Mouse (Mus musculus) heart, embryonic 14.5 days (tissue): Measurements from ENCODE around the gene Psmg3. TPM values are rescaled to one million over a fixed set of nuclear protein-coding genes. Genes with fewer than 3 reads are reported as not detected.

Source experiments
- ATAC-seq: fragments of 200-750 bp; cut with Nextera tagmentation; 2 replicates; pipeline ENCODE4 v1.8.0; 2017; ENCODE audit warnings: low read depth, moderate TSS enrichment; ENCODE audit not compliant: insufficient number of reproducible peaks, insufficient read depth, low FRiP score
- H3K27ac ChIP-seq, 2 experiments: fragments of 200-500 bp in 1 of 2; fragments of 300-500 bp in 1 of 2; sonication (generic) in 1 of 2; replicated peaks in 1 of 2; 2 replicates each; pipeline ENCODE4 v1.5.1; 2012 to 2014; ENCODE audit warnings: low read depth in 2 of 2, low read length in 2 of 2, control low read depth in 1 of 2, mild to moderate bottlenecking in 1 of 2, mixed read lengths in 1 of 2; ENCODE audit not compliant: control insufficient read depth in 1 of 2, insufficient read depth in 1 of 2
- H3K27me3 ChIP-seq: fragments of 300-500 bp; sonication (generic); 2 replicates; pipeline ENCODE4 v1.6.1; 2014; ENCODE audit warnings: mild to moderate bottlenecking, low read length, control low read depth; ENCODE audit not compliant: control insufficient read depth, insufficient read depth
- H3K36me3 ChIP-seq: fragments of 300-500 bp; sonication (generic); 2 replicates; pipeline ENCODE4 v1.6.1; 2014; ENCODE audit warnings: mild to moderate bottlenecking, control low read depth, low read length, mixed read lengths; ENCODE audit not compliant: control insufficient read depth, insufficient read depth
- H3K4me1 ChIP-seq, 2 experiments: fragments of 200-500 bp in 1 of 2; fragments of 300-500 bp in 1 of 2; sonication (generic) in 1 of 2; 2 replicates each; pipeline ENCODE4 v1.6.1; 2012 to 2014; ENCODE audit warnings: low read length in 2 of 2, control low read depth in 1 of 2, mixed read lengths in 1 of 2; ENCODE audit not compliant: control insufficient read depth in 2 of 2, insufficient read depth in 2 of 2
- H3K4me2 ChIP-seq: fragments of 300-500 bp; sonication (generic); 2 replicates; pipeline ENCODE4 v1.6.1; 2014; ENCODE audit warnings: mild to moderate bottlenecking, low read length
- H3K4me3 ChIP-seq, 2 experiments: fragments of 200-500 bp in 1 of 2; fragments of 300-500 bp in 1 of 2; sonication (generic) in 1 of 2; 2 replicates each; pipeline ENCODE4 v1.5.1; 2012 to 2014; ENCODE audit warnings: low read length in 2 of 2, mild to moderate bottlenecking in 2 of 2, control low read depth in 1 of 2, low read depth in 1 of 2, moderate library complexity in 1 of 2; ENCODE audit not compliant: control insufficient read depth in 1 of 2, insufficient read depth in 1 of 2
- H3K9ac ChIP-seq: fragments of 300-500 bp; sonication (generic); 2 replicates; pipeline ENCODE4 v1.6.1; 2014; ENCODE audit warnings: mild to moderate bottlenecking, low read length
- H3K9me3 ChIP-seq: fragments of 300-500 bp; sonication (generic); 2 replicates; pipeline ENCODE4 v1.6.1; 2016; ENCODE audit warnings: low read length, control low read depth; ENCODE audit not compliant: control insufficient read depth
- WGBS: fragments of 180-500 bp; shearing (Covaris S2); extraction: QIAGEN DNeasy Blood & Tissue Kit; methylation state at CpG from one replicate; pipeline ENCODE4 v1.1.7; 2014; 5-methylcytosine and 5-hydroxymethylcytosine counted together
- polyA plus RNA-seq: library from polyadenylated mRNA; unstranded; fragments of >200 nt; fragmentation: Nextera tagmentation; extraction: Ambion mirVana; gene quantifications from 2 replicates; pipeline ENCODE4 v1.2.1, GENCODE M21; 2014

Psmg3 gene
- polyA plus RNA-seq, 1 experiment from 2014 or later, result 44.5 TPM

DNA sequence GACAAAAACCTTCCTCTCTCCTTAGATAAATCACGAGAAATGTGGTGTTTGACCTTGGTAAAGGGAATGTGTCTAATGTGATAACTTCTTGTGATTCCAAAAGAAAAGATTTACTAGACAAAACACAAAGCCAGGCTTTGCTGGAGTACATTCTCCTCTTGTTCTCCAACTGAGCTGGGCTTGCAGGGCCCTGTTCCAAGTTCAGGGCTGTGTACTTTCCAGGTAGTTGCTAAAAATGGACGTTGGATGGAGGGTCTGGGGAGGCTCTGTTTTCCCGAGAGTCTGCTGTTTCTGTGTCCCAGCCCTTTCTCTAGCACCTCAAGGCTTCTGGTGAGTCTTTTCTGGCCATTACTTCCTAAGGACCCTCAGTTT is 33.7 kb downstream of the Psmg3 start:
- Histone ChIP-seq H3K9me3 (no peaks in the 10 kb centered on the region), H3K36me3 (no peaks in the 10 kb centered on the region), H3K9ac (peak overlapping the region; percentile 94), H3K4me2 (peak overlapping the region; percentile 98), H3K27me3 (no peaks in the 10 kb centered on the region), H3K4me3 (peak overlapping the region; percentile 25 to 93; a peak in 3 of 4 replicates), H3K27ac (peak overlapping the region; percentile 77 to 85), H3K4me1 (peaks cover 56 to 60% of the 10 kb centered on the region in 2 experiments)
- ATAC-seq, result no peak
- 0% methylated on average over 3 of the region's 3 CpGs for WGBS

DNA sequence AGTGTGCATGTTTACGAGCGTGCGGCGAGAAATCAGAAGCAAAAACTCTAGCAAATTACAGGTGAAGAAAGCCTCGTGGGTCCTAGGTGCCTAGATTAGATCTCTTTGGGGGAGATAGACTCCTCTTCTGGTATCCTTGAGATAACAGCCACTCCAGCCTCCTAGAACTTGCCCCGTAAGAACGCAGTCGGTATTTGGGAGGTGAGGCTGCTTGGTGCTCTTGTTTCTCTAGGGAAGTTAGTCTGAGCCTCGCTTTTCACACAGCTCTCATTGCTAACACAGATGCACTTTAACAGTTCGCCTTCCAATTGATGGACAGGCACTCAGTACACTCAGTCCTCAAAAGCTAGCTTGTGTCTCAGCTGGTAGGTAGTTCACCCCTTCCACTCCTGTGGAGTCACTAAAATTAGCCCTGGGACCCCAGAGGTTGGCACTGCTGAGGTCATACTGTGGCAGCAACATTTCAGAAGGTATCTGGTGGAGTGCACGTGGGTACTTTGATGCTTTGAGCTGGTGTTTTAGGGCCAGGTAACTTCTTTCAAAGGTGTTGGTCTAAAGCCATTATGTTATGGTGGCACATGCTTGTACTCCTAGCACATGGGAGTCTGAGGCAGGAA is 34.4 kb downstream of the Psmg3 start:
- Histone ChIP-seq H3K9ac (peak overlapping the region; percentile 94), H3K27me3 (no peaks in the 10 kb centered on the region), H3K4me3 (peak overlapping the region; percentile 72 to 93), H3K4me2 (peak overlapping the region; percentile 98), H3K9me3 (no peaks in the 10 kb centered on the region), H3K27ac (peak overlapping the region; percentile 77 to 85), H3K36me3 (no peaks in the 10 kb centered on the region), H3K4me1 (peaks cover 50 to 54% of the 10 kb centered on the region in 2 experiments)
- 8% methylated on average over 11 of the region's 11 CpGs for WGBS
- no peak for ATAC-seq

DNA sequence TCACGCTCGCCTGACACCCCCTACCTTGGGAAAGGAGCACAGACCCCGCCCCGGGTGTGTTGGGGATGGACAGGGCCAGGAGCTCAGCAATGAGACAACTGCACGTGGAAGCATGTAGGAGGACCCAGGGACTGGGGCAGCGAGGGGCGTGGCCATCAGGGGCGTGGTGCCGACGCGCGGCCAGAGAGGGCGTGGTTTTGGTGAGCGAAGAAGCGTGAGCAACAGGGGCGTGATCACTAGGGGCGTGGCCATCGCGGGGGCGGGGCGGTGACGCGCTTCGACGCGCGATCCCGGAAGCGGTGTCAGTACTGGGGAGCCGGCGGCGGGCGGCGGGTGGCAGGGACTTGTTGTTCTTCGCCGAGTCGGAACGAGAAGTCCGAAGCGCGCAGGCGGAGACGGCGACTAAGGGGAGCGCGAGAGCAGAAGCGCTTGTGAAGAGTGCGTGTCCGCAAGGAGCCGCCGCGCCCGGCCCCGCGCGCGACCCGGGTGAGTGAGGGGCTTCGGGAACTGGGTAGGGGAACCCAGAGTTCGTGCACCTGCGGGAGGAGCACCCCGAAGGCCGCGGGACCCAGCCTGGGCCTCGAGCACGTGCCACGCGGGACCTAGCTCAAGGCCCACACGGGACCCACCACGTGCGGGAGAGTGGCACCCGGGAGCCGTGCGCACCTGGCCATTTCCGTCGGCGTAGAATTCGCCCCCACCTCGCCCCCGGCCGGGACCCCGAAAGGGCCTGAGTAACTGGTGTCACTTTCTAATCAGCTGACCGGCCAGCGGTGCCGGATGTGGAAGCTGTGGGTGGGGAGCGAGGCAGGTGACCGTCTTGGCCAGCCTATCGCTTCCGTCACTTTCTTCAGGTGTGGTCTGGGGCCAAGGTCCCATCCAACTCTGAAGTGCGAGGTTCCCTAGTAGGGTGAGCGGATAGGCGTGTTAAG is 35.2 kb downstream of the Psmg3 start, which contains the start of gene Mafk:
Gene Mafk, plus strand, starts transcription at position 287 of the 932 bp plus-strand sequence.
- under 1% methylated on average over 89 of the region's 92 CpGs for WGBS
- Histone ChIP-seq H3K9ac (peak within 1 kb of the TSS; percentile 94), H3K27me3 (no peaks in the 10 kb centered on the region), H3K9me3 (no peaks in the 10 kb centered on the region), H3K4me3 (peak within 1 kb of the TSS; percentile 72 to 93), H3K4me2 (peak within 1 kb of the TSS; percentile 98), H3K4me1 (peaks cover 44 to 46% of the 10 kb centered on the region in 2 experiments), H3K27ac (peak within 1 kb of the TSS; percentile 56 to 85), H3K36me3 (no peaks in the 10 kb centered on the region)
- peak; percentile 86 for ATAC-seq

DNA sequence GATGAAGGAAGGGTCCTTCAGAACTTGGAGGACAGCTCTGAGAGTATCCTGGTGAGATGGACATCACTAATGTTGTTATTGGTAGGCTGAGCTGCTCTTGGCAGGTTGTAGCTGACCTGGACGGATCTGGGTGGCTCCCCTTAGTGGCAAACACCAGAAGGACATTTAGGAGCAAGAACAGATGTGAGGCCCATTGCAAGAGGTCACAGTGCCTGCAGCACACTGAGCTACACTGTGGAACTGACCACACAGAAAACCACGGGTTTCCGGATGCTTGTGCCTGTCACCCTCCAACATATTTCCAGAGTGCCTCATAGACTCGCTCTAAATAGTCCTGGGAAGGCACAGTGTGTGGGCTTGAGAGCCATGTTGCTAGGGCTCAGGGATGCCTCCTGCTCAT is 37.2 kb downstream of the Psmg3 start:
- H3K27me3 ChIP-seq, result no peaks in the 10 kb centered on the region
- no peak overlapping the region for H3K9ac ChIP-seq
- no peak for ATAC-seq
- H3K4me2 ChIP-seq, result no peak overlapping the region
- H3K4me3 ChIP-seq, result no peak overlapping the region
- no peak overlapping the region for H3K27ac ChIP-seq
- no peaks in the 10 kb centered on the region for H3K36me3 ChIP-seq
- 57% methylated on average over 4 of the region's 4 CpGs for WGBS
- H3K4me1 ChIP-seq, result peaks cover 24 to 26% of the 10 kb centered on the region in 2 experiments
- H3K9me3 ChIP-seq, result no peaks in the 10 kb centered on the region

DNA sequence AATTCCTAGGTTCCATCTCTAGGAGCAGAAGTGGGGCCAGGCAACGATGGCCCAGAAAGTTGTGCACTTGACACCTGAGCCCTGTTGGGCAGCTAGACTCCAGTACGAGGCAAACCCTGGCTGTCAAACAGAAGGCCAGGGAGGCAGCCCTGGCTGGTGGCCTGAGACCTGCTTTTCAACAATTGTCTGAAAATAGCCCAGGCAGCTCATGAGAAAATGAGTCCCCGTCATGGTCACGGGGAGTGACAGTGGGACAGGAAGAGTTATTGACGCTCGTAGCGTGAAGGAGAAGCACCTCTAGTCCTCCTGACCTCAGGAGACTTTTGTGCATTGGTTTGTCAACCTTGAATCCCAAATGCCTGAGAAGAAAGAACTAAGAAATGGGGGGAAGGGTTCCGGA is 45.3 kb downstream of the Psmg3 start:
- Histone ChIP-seq H3K36me3 (no peaks in the 10 kb centered on the region), H3K27ac (no peak overlapping the region), H3K9ac (no peak overlapping the region), H3K4me3 (no peak overlapping the region), H3K4me1 (no peaks in the 10 kb centered on the region), H3K4me2 (no peak overlapping the region), H3K27me3 (no peaks in the 10 kb centered on the region), H3K9me3 (no peaks in the 10 kb centered on the region)
- WGBS, result 68% methylated on average over 8 of the region's 8 CpGs
- ATAC-seq, result no peak

DNA sequence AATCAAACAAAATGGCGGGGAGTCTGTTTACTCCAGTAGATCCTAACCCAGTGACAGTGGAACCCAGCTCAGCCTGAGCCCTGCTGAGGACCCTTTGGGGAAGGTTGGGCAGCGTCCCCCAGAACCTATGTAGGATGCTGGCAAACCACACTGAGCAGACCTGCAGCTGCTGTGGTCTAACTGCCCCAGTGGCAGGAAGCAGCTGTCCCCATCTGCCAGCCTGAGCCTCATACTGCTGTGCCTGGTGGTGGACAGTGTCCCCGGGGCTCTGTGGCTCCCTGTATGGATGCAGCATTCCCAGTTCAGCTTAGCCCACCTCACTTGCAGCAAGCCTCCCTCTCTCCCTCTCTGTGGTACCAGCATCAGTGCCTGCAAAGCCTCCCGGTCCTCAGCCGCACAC is 49.7 kb downstream of the Psmg3 start:
- Histone ChIP-seq H3K4me3 (no peak overlapping the region), H3K27me3 (no peaks in the 10 kb centered on the region), H3K27ac (no peak overlapping the region), H3K9ac (no peak overlapping the region), H3K4me1 (peaks cover 0 to 9% of the 10 kb centered on the region in 2 experiments; a peak in 2 of 4 replicates), H3K4me2 (no peak overlapping the region), H3K36me3 (peaks cover 17% of the 10 kb centered on the region), H3K9me3 (no peaks in the 10 kb centered on the region)
- no peak for ATAC-seq
- WGBS, result 65% methylated on average over 5 of the region's 5 CpGs

DNA sequence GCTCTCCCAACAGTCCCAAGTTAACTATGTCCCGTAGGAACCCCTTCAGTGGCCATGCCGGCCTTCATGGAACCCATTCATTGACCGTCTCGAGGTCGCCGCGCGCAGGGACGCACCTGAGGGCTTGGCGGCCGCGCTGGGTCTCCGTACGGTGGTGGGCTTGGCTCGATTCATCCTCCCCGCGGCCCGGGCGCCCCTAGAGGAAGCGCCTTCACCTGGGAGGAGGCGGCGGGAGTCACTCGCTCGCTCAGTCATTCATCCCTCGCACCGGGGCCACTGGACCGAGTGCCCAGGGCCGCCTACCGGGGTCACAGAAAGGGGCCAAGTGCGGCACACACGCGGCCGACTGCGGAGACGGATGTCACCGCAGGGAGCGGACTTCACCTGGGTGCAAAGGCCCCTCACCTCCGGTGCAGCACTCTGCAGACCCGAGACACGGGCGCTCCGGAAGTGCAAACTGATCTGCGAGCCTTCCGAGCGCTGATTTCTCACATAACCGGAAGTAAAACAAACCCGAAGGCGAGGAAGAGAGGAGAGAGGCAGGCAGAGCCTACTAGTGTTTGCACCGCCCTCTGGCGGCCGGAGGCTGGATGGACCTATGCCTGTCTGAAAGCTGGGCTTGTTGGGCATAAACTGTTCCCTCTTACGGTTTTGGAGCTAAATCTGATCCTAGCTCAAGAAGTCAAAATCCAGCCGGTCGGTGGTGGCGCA is 51.3 kb downstream of the Psmg3 start, which contains the start of gene Ints1:
Gene Ints1, minus strand, starts transcription at position 459 of the 711 bp plus-strand sequence.
- Histone ChIP-seq H3K27me3 (no peaks in the 10 kb centered on the region), H3K36me3 (peaks cover 33% of the 10 kb centered on the region), H3K27ac (no peak within 1 kb of the TSS), H3K4me3 (peak within 1 kb of the TSS; percentile 95 to 97), H3K9ac (peak within 1 kb of the TSS; percentile 90), H3K4me1 (peaks cover 0 to 9% of the 10 kb centered on the region in 2 experiments; a peak in 2 of 4 replicates), H3K9me3 (no peaks in the 10 kb centered on the region), H3K4me2 (peak within 1 kb of the TSS; percentile 93)
- ATAC-seq, result peak; percentile 67
- WGBS, result under 1% methylated on average over 55 of the region's 55 CpGs
